Mouse (Mus musculus): ENCODE measurements at regions not wholly inside any gene's neighbourhood (a gene's known extent, or its start where the extent isn't known, plus 50 kb on each side); places are given as distances from the start of the nearest gene placed in this dataset.

DNA sequence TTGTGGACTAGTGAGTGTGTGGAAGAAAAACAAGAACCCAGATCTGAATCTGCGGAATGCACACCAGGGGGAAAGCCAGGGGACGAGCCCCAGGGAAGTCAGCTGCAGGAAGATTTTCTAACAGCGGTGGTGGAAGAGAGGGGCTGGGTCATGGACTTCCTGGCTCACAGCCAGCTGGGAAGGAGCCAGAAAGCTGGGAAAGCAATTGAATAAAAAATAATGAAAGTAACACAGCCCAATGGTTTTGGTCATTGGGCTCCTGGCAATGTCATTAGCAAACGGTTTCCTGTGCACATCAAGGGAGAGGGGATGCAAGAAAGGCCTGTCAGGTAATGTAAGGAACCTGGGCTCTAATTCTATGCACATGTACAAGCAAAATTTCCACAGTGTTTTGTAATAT is 273.9 kb upstream of the Klf12 start:
- peak overlapping the region; percentile 52 for H3K4me2 ChIP-seq (ENCODE audit: low read depth, low read length)
- ATAC-seq (replicated peaks; ENCODE audit: extremely low read depth, insufficient read depth, low FRiP score): no peak
- H3K27me3 ChIP-seq (ENCODE audit: control insufficient read depth, insufficient read depth, low read length): no peaks in the 10 kb centered on the region
- H3K4me3 ChIP-seq (ENCODE audit: low read length): no peak overlapping the region; the same call in 1 of the 2 replicates
- 4% methylated on average over 4 of the region's 4 CpGs for WGBS
- H3K27ac ChIP-seq (ENCODE audit: low read length): peak overlapping the region; percentile 39; the same call in 1 of the 2 replicates
- peaks cover 4% of the 10 kb centered on the region; the same call in 1 of the 2 replicates for H3K4me1 ChIP-seq (ENCODE audit: control insufficient read depth, insufficient read depth, low read length)
- no peaks in the 10 kb centered on the region for H3K36me3 ChIP-seq (ENCODE audit: control insufficient read depth, insufficient read depth)
- no peaks in the 10 kb centered on the region for H3K9me3 ChIP-seq (replicated peaks; ENCODE audit: control insufficient read depth, low read length)
- H3K9ac ChIP-seq (ENCODE audit: low read length): peak overlapping the region; percentile 34; the same call in 1 of the 2 replicates

DNA sequence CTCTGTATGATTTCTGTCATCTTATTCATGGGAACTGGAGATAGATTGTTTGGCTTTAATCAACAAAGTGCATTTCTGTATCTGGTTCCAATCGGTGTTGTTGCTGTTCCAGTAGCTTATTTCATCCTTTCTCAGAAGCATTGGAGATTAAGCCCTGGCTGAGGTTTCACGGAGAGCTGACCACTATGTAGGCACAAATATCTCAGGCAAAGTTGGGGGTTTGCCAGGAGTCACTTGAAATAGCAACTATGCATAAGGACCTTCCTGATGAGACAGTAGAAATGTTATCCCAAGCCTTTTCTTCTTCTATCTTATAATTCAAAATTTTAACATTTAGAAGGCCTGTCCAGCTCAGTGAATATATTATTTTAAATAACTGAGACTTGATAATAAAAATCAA is 268.0 kb upstream of the Klf12 start:
- no peaks in the 10 kb centered on the region for H3K9me3 ChIP-seq (replicated peaks; ENCODE audit: control insufficient read depth, low read length)
- no peaks in the 10 kb centered on the region for H3K36me3 ChIP-seq (ENCODE audit: control insufficient read depth, insufficient read depth)
- ATAC-seq (replicated peaks; ENCODE audit: extremely low read depth, insufficient read depth, low FRiP score): no peak
- no peak overlapping the region for H3K27ac ChIP-seq (ENCODE audit: low read length)
- no peak overlapping the region for H3K9ac ChIP-seq (ENCODE audit: low read length)
- no peak overlapping the region for H3K4me2 ChIP-seq (ENCODE audit: low read depth, low read length)
- no peaks in the 10 kb centered on the region for H3K27me3 ChIP-seq (ENCODE audit: control insufficient read depth, insufficient read depth, low read length)
- 22% methylated on average over 2 of the region's 2 CpGs for WGBS
- H3K4me3 ChIP-seq (ENCODE audit: low read length): no peak overlapping the region
- H3K4me1 ChIP-seq (ENCODE audit: control insufficient read depth, insufficient read depth, low read length): peaks cover 7% of the 10 kb centered on the region

DNA sequence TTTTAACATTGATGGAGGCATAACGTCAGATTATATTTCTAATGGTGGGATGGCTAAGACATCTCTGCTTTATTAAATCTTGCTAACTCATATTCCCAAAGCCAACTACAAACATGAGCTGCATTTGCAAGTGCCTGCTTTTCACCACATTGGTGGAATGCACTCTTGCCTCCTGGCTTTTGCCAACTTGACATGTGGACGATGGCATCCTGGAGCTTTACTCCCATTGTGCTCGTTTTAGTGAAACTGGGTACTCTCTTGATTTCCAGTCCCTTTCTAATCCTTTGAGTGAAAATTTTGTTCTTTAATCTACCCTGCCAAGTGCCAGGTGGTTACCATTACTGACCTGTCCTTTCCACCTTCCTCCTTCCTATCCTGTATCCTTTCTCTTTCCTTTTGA is 265.8 kb upstream of the Klf12 start:
- Histone ChIP-seq H3K9ac (ENCODE audit: low read length) (no peak overlapping the region), H3K4me2 (ENCODE audit: low read depth, low read length) (no peak overlapping the region), H3K4me3 (ENCODE audit: low read length) (no peak overlapping the region), H3K27ac (ENCODE audit: low read length) (no peak overlapping the region), H3K27me3 (ENCODE audit: control insufficient read depth, insufficient read depth, low read length) (no peaks in the 10 kb centered on the region), H3K9me3 (replicated peaks; ENCODE audit: control insufficient read depth, low read length) (no peaks in the 10 kb centered on the region), H3K4me1 (ENCODE audit: control insufficient read depth, insufficient read depth, low read length) (peaks cover 7% of the 10 kb centered on the region), H3K36me3 (ENCODE audit: control insufficient read depth, insufficient read depth) (no peaks in the 10 kb centered on the region)
- WGBS: 62% methylated on average over 3 of the region's 3 CpGs
- ATAC-seq (replicated peaks; ENCODE audit: extremely low read depth, insufficient read depth, low FRiP score): no peak

DNA sequence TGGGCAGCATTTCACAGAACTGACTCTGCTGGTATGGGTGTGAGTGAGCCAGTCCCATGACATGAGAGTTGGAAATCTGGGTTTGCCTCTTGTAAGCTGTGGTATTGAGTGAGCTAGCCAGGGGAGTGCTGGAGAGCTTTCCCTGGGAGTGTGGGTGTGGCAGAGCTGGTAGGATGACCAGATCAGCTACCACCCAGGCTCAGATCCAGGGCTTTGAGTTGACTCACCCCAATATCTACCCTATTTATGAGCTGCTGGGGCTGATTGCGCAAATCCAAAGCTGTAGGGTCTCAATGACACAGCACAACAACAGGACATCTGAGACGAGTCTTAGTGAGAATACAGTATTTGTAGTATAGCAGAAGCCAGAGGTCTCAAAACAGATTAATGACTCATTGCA is 245.7 kb upstream of the Klf12 start:
- no peak for ATAC-seq (replicated peaks; ENCODE audit: extremely low read depth, insufficient read depth, low FRiP score)
- Histone ChIP-seq H3K4me2 (ENCODE audit: low read depth, low read length) (no peak overlapping the region), H3K9me3 (replicated peaks; ENCODE audit: control insufficient read depth, low read length) (no peaks in the 10 kb centered on the region)

DNA sequence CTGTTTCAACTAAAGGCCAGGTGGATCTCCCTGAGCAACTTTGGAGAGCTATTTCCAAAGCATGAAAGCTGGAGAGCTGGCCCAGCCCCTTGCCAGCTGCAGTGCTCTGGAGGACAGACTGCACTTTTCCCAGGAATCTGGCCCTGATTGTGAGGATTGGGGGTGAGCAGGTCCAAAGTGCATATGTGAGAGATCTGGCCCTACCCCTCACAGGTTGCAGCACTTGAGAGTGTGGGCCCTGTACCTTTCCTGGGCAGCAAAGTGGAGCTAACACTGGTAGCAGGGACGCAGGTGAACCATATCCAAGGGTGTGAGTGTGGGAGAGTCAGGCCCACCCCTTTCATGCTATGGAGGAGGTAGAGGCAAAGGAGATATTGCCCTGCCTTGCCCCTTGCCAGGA is 245.3 kb upstream of the Klf12 start:
- ATAC-seq (replicated peaks; ENCODE audit: extremely low read depth, insufficient read depth, low FRiP score): no peak
- no peak overlapping the region for H3K4me2 ChIP-seq (ENCODE audit: low read depth, low read length)
- WGBS: 79% methylated on average over 1 of the region's 1 CpGs
- no peak overlapping the region for H3K27ac ChIP-seq (ENCODE audit: low read length)
- H3K9me3 ChIP-seq (replicated peaks; ENCODE audit: control insufficient read depth, low read length): no peaks in the 10 kb centered on the region
- H3K9ac ChIP-seq (ENCODE audit: low read length): no peak overlapping the region
- no peak overlapping the region for H3K4me3 ChIP-seq (ENCODE audit: low read length)
- H3K27me3 ChIP-seq (ENCODE audit: control insufficient read depth, insufficient read depth, low read length): no peaks in the 10 kb centered on the region
- no peaks in the 10 kb centered on the region for H3K36me3 ChIP-seq (ENCODE audit: control insufficient read depth, insufficient read depth)
- H3K4me1 ChIP-seq (ENCODE audit: control insufficient read depth, insufficient read depth, low read length): no peaks in the 10 kb centered on the region

More for the DNA sequence above, 245.7 kb upstream of the Klf12 start:
- Histone ChIP-seq H3K27me3 (ENCODE audit: control insufficient read depth, insufficient read depth, low read length) (no peaks in the 10 kb centered on the region), H3K36me3 (ENCODE audit: control insufficient read depth, insufficient read depth) (no peaks in the 10 kb centered on the region), H3K4me1 (ENCODE audit: control insufficient read depth, insufficient read depth, low read length) (no peaks in the 10 kb centered on the region), H3K4me3 (ENCODE audit: low read length) (no peak overlapping the region), H3K27ac (ENCODE audit: low read length) (no peak overlapping the region), H3K9ac (ENCODE audit: low read length) (no peak overlapping the region)
- WGBS: 75% methylated on average over 2 of the region's 2 CpGs

DNA sequence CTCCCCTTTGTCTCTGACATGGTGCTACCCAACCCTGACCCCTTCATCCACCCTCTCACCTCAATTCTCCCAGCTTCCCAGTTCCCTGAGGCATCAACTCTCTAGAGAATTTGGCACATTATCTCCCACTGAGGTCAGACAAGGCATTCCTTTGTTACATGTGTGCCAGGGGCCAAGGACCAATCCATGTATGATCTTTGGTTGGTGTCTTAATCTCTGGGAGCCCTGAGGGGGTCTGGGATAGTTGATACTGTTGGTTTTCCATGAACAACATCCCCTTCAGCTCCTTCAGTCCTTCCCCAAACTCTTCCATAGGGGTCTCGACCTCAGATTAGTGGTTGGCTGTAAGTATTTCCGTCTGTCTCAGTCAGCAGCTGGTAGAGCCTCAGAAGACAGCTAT is 224.9 kb upstream of the Klf12 start:
- Histone ChIP-seq H3K4me3 (ENCODE audit: low read length) (no peak overlapping the region), H3K27ac (ENCODE audit: low read length) (no peak overlapping the region), H3K9ac (ENCODE audit: low read length) (no peak overlapping the region), H3K27me3 (ENCODE audit: control insufficient read depth, insufficient read depth, low read length) (no peaks in the 10 kb centered on the region), H3K9me3 (replicated peaks; ENCODE audit: control insufficient read depth, low read length) (no peaks in the 10 kb centered on the region), H3K4me1 (ENCODE audit: control insufficient read depth, insufficient read depth, low read length) (no peaks in the 10 kb centered on the region), H3K36me3 (ENCODE audit: control insufficient read depth, insufficient read depth) (no peaks in the 10 kb centered on the region), H3K4me2 (ENCODE audit: low read depth, low read length) (no peak overlapping the region)
- WGBS: 75% methylated on average over 2 of the region's 2 CpGs
- ATAC-seq (replicated peaks; ENCODE audit: extremely low read depth, insufficient read depth, low FRiP score): no peak

DNA sequence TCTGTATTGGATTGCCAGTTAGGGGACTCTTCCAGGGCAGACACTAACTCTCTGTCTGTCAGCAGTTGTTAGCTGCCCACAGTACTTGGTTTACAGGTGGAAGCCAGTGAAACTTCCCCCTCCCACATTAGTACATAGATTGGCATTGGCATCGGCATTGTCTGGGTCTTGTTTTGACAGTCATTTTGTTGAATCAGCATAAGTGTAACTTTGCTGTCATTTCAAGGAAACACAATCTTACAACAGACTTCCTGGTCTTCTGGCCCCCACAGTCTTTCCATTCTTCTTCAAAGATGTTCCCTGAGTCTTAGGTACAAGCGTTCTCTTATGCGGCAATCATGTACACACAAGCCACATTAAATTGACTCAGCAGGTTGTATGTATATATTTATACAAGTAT is 223.6 kb upstream of the Klf12 start:
- ATAC-seq (replicated peaks; ENCODE audit: extremely low read depth, insufficient read depth, low FRiP score): no peak
- Histone ChIP-seq H3K27ac (ENCODE audit: low read length) (no peak overlapping the region), H3K36me3 (ENCODE audit: control insufficient read depth, insufficient read depth) (no peaks in the 10 kb centered on the region), H3K27me3 (ENCODE audit: control insufficient read depth, insufficient read depth, low read length) (no peaks in the 10 kb centered on the region), H3K9ac (ENCODE audit: low read length) (no peak overlapping the region), H3K4me1 (ENCODE audit: control insufficient read depth, insufficient read depth, low read length) (no peaks in the 10 kb centered on the region), H3K4me3 (ENCODE audit: low read length) (no peak overlapping the region), H3K4me2 (ENCODE audit: low read depth, low read length) (no peak overlapping the region), H3K9me3 (replicated peaks; ENCODE audit: control insufficient read depth, low read length) (no peaks in the 10 kb centered on the region)
- 66% methylated on average over 3 of the region's 3 CpGs for WGBS

DNA sequence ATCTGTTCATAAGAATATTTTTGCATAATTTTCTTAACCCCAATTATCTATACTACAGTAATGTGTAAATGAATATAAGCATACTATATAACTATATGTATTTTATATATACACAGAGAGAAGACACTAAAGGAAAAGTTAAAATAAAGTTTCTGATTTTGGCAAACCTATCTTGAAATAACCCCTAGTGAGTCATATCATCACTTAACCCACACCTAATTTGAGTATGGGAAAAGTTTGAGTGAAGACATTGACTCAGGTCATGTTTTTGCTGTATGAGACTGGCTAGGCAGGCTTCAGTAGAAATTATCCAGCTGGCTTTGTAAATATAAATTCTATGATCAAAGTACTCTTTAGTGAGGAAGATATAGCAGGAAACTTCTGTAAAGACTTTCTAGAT is 223.1 kb upstream of the Klf12 start:
- H3K9me3 ChIP-seq (replicated peaks; ENCODE audit: control insufficient read depth, low read length): no peaks in the 10 kb centered on the region
- H3K4me3 ChIP-seq (ENCODE audit: low read length): no peak overlapping the region
- no peak for ATAC-seq (replicated peaks; ENCODE audit: extremely low read depth, insufficient read depth, low FRiP score)
- no peak overlapping the region for H3K4me2 ChIP-seq (ENCODE audit: low read depth, low read length)
- no peaks in the 10 kb centered on the region for H3K27me3 ChIP-seq (ENCODE audit: control insufficient read depth, insufficient read depth, low read length)
- H3K27ac ChIP-seq (ENCODE audit: low read length): no peak overlapping the region
- H3K4me1 ChIP-seq (ENCODE audit: control insufficient read depth, insufficient read depth, low read length): no peaks in the 10 kb centered on the region
- H3K36me3 ChIP-seq (ENCODE audit: control insufficient read depth, insufficient read depth): no peaks in the 10 kb centered on the region
- H3K9ac ChIP-seq (ENCODE audit: low read length): no peak overlapping the region

DNA sequence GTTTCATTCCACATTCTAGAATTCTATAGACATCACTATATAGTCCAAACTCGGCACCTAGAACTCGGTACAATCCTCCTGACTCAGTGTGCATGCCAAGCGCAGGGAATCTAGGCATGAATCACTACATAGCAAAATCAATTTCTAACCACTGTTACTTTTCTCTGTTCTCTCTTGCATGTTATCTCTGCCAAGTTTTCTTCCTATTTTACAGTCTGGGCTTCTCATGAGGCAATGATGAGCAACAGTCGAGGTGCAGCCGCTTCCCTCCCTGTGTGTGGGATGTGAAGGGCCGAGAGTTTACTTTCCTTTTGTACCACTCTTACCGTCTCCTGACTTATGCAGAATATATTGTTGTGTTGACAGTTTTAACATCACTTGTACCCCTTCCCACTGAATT is 204.4 kb upstream of the Klf12 start:
- no peak overlapping the region for H3K4me2 ChIP-seq (ENCODE audit: low read depth, low read length)
- WGBS: 84% methylated on average over 7 of the region's 7 CpGs
- no peaks in the 10 kb centered on the region for H3K4me1 ChIP-seq (ENCODE audit: control insufficient read depth, insufficient read depth, low read length)
- H3K9ac ChIP-seq (ENCODE audit: low read length): no peak overlapping the region
- H3K36me3 ChIP-seq (ENCODE audit: control insufficient read depth, insufficient read depth): no peaks in the 10 kb centered on the region
- H3K27me3 ChIP-seq (ENCODE audit: control insufficient read depth, insufficient read depth, low read length): no peaks in the 10 kb centered on the region
- no peak overlapping the region for H3K27ac ChIP-seq (ENCODE audit: low read length)
- no peak overlapping the region for H3K4me3 ChIP-seq (ENCODE audit: low read length)
- no peaks in the 10 kb centered on the region for H3K9me3 ChIP-seq (replicated peaks; ENCODE audit: control insufficient read depth, low read length)
- no peak for ATAC-seq (replicated peaks; ENCODE audit: extremely low read depth, insufficient read depth, low FRiP score)

DNA sequence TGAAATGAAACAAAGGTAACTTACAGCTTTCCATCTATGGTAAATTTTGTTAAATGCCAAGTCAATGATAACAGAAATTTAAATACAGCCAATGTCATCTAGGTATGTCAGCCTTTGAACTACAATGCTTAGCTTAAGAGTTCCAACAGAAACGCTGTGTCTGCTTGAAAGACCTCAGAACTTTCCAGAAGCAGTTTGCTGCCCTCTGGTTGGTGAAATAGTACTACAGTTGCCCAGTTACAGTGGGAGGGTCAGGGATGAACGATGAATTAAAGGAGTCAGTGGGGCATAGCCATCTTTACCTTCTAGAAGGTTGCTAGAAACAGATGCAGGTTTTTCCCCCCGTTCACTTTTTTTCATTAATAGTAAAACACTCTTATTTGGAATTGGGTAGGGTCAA is 201.0 kb upstream of the Klf12 start:
- no peak overlapping the region for H3K27ac ChIP-seq (ENCODE audit: low read length)
- H3K27me3 ChIP-seq (ENCODE audit: control insufficient read depth, insufficient read depth, low read length): no peaks in the 10 kb centered on the region
- 66% methylated on average over 3 of the region's 3 CpGs for WGBS
- no peaks in the 10 kb centered on the region for H3K4me1 ChIP-seq (ENCODE audit: control insufficient read depth, insufficient read depth, low read length)
- H3K4me3 ChIP-seq (ENCODE audit: low read length): no peak overlapping the region
- no peak for ATAC-seq (replicated peaks; ENCODE audit: extremely low read depth, insufficient read depth, low FRiP score)
- H3K36me3 ChIP-seq (ENCODE audit: control insufficient read depth, insufficient read depth): no peaks in the 10 kb centered on the region
- no peak overlapping the region for H3K4me2 ChIP-seq (ENCODE audit: low read depth, low read length)
- no peak overlapping the region for H3K9ac ChIP-seq (ENCODE audit: low read length)
- no peaks in the 10 kb centered on the region for H3K9me3 ChIP-seq (replicated peaks; ENCODE audit: control insufficient read depth, low read length)
